Mouse (Mus musculus) layer of hippocampus, postnatal 36 days (tissue): ENCODE measurements around the gene Snx32. TPM values are rescaled to one million over a fixed set of nuclear protein-coding genes. Genes with fewer than 3 reads are reported as not detected.

Experiments
- DNase-seq, 2 experiments: peaks; one replicate each; pipeline ENCODE4 v3.0.0; 2022
- total RNA-seq, 2 experiments: library from RNA; stranded (reverse); gene quantifications; 2 replicates each; pipeline ENCODE4 v1.2.3; 2021

Snx32 gene
- total RNA-seq, 2 experiments from 2014 or later = 80.5 to 83.5 TPM

- DNase-seq = no peak
Measured at GRCm38 (mm10) chr19:5456241-5456921, 54.0 kb downstream of the Snx32 start.

GRCm38 (mm10) chr19:5455568-5455967, 54.8 kb downstream of the Snx32 start:
- no peak for DNase-seq

GRCm38 (mm10) chr19:5455037-5455436, 55.3 kb downstream of the Snx32 start:
- no peak for DNase-seq

GRCm38 (mm10) chr19:5451766-5452165, 58.6 kb downstream of the Snx32 start:
- no peak for DNase-seq

GRCm38 (mm10) chr19:5449673-5450072, 60.7 kb downstream of the Snx32 start:
- DNase-seq = no peak

GRCm38 (mm10) chr19:5448354-5449150, 61.8 kb downstream of the Snx32 start:
- DNase-seq = no peak

DNA sequence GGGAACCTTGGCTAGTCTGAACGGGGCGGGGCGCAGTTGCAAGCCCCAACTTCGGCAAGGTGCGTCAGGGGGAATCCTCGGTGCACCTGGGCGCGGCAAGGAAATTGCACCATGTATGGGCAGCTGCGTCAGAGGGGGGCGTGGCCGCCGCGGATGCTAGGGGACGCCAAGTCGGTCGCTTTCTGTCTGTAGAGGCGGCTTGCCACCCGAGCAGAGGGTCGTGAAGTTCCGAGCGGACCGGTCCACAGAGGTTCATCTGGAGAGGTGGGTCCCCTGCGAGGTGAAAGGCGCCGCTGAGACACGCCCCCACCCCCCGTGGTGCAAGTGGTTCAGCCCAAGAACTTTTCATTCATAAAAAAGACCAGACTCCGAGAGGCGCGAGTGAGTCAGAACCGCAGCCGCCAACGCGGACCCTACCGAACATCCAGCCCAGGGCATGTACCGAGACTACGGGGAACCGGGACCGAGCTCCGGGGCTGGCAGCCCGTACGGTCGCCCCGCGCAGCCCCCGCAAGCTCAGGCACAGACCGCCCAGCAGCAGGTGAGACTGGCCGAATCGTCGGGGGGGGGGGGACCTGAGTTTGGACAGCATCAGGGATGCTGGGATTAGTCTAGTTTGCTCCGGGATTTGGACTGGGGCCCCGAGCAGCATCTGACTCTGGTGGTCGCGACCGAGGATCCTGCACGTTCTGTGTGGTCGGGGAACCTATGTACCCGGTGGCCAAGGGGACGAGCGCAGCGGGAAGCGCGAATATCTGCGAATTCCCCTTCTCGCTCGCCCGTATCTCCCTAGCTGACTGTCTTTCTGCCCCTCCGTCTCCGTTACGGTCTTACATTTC, 62.6 kb downstream of the Snx32 start, which contains the start of gene Fosl1:
Fosl1 (plus strand) TSS at position 33 of the 839 bp plus-strand sequence.
- peak; percentile 64 to 65 for DNase-seq

DNA sequence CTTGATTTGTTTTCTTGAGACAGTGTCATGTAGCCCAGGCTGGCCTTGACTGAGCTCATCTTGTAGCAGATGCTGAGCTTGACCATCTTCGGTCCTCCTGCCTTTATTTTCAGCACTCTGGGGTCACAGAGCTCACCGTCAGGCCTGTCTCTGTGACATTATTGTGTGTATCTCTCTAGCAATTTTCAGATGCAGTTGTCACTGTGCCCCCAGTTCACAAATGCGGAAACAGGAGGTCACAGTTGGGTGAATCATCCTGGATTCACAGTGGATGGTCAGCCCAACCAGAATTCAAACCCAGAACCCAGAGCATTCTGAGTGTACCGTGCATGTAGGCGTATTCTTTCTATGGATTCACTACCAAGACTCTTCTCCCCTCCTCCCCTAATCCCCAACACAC, 64.6 kb downstream of the Snx32 start:
- DNase-seq = no peak

- no peak for DNase-seq
Measured at GRCm38 (mm10) chr19:5444954-5445353, 65.4 kb downstream of the Snx32 start.

DNA sequence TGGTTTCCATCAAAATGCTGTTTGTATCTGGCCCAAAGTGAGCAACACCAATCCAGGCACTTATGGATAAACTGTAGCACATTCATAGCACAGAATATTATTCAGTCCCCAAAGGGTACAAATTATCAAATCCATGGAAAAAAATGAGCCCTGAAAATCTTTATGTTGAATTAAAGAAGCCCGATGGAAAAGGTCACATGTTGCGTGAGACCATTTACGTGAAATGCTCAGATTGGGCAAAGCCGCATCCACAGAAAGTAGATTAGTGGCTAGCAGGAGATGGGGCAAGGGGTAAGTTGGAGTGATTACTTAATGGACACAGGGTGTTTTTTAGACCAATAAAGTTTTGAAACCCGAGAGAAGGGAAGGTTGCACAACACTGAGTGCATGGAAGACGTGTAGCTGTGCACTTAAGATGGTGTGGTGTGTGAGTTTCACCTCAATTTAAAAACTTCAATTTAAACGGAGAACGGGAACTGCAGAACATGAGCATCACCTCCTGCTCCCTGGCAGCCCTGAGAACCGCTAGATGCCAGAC, 65.9 kb downstream of the Snx32 start:
- no peak for DNase-seq

Other genes starting within 250 kb of the Snx32 start
- gene Pacs1, start 237.4 kb downstream of the Snx32 start, total RNA-seq = 10 to 100 TPM; 52.5 to 55.0 TPM
- gene Sf3b2, start 215.1 kb downstream of the Snx32 start, total RNA-seq = 100 to 1,000 TPM; 204 to 205 TPM
- 100 to 1,000 TPM; 110 TPM for gene Gal3st3, start 212.2 kb downstream of the Snx32 start, total RNA-seq
- gene Catsper1, start 174.8 kb downstream of the Snx32 start, total RNA-seq = not detected
- 1 to 10 TPM; 7.3 to 7.7 TPM for gene Cst6, start 161.0 kb downstream of the Snx32 start, total RNA-seq
- gene Eif1ad, start 143.8 kb downstream of the Snx32 start, total RNA-seq = 10 to 100 TPM; 20.6 to 21.3 TPM
- 10 to 100 TPM; 80.9 to 90.9 TPM for gene Banf1, start 143.4 kb downstream of the Snx32 start, total RNA-seq
- 100 to 1,000 TPM in 1 of 2 experiments, 10 to 100 TPM in 1; 97.9 to 104 TPM for gene Sart1, start 121.8 kb downstream of the Snx32 start, total RNA-seq
- not detected for gene Tsga10ip, start 108.0 kb downstream of the Snx32 start, total RNA-seq
- gene Drap1, start 85.6 kb downstream of the Snx32 start, total RNA-seq = 100 to 1,000 TPM; 291 to 298 TPM
- 10 to 100 TPM; 66.4 to 69.8 TPM for gene AI837181, start 85.4 kb downstream of the Snx32 start, total RNA-seq
- gene Fosl1, start 63.0 kb downstream of the Snx32 start, total RNA-seq = not detected
- 10 to 100 TPM; 34.8 to 38.3 TPM for gene Ccdc85b, start 52.6 kb downstream of the Snx32 start, total RNA-seq
- gene Fibp, start 49.9 kb downstream of the Snx32 start, total RNA-seq = 10 to 100 TPM; 85.5 to 86.3 TPM
- not detected for gene Ctsw, start 42.0 kb downstream of the Snx32 start, total RNA-seq
- 10 to 100 TPM; 10.9 to 12.4 TPM for gene Efemp2, start 36.6 kb downstream of the Snx32 start, total RNA-seq
- 10 to 100 TPM; 37.6 to 39.3 TPM for gene Mus81, start 22.1 kb downstream of the Snx32 start, total RNA-seq
- 1,000 to 10,000 TPM; 1,234 to 1,394 TPM for gene Cfl1, start 20.1 kb downstream of the Snx32 start, total RNA-seq
- 1 to 10 TPM; 5.4 to 8.8 TPM for gene 1700020D05Rik, start 6.8 kb downstream of the Snx32 start, total RNA-seq
- gene Ovol1, start 50.1 kb upstream of the Snx32 start, total RNA-seq = not detected
- 1 to 10 TPM; 5.8 to 7.0 TPM for gene Ap5b1, start 57.5 kb upstream of the Snx32 start, total RNA-seq
- gene Rnaseh2c, start 91.3 kb upstream of the Snx32 start, total RNA-seq = 10 to 100 TPM; 80.2 to 88.0 TPM
- gene Kat5, start 99.7 kb upstream of the Snx32 start, total RNA-seq = 10 to 100 TPM; 80.1 to 91.1 TPM
- gene Rela, start 126.9 kb upstream of the Snx32 start, total RNA-seq = 10 to 100 TPM; 17.2 to 17.7 TPM
- 10 to 100 TPM; 16.6 to 18.0 TPM for gene Sipa1, start 153.2 kb upstream of the Snx32 start, total RNA-seq
- gene Map3k11, start 178.2 kb upstream of the Snx32 start, total RNA-seq = 10 to 100 TPM; 17.8 to 18.6 TPM
- 10 to 100 TPM; 61.9 to 68.5 TPM for gene Pcnx3, start 178.4 kb upstream of the Snx32 start, total RNA-seq
- gene Kcnk7, start 193.8 kb upstream of the Snx32 start, total RNA-seq = not detected
- gene Ehbp1l1, start 215.8 kb upstream of the Snx32 start, total RNA-seq = 10 to 100 TPM; 13.7 to 14.2 TPM
- 10 to 100 TPM; 24.1 to 29.4 TPM for gene Fam89b, start 219.1 kb upstream of the Snx32 start, total RNA-seq
- gene Ltbp3, start 230.4 kb upstream of the Snx32 start, total RNA-seq = 10 to 100 TPM; 24.9 to 28.0 TPM